Mouse (Mus musculus): ENCODE measurements around the gene Epha1.
A peak's percentile ranks its signal among the peaks of the same experiment; 100 is the strongest.

Epha1 gene

DNA sequence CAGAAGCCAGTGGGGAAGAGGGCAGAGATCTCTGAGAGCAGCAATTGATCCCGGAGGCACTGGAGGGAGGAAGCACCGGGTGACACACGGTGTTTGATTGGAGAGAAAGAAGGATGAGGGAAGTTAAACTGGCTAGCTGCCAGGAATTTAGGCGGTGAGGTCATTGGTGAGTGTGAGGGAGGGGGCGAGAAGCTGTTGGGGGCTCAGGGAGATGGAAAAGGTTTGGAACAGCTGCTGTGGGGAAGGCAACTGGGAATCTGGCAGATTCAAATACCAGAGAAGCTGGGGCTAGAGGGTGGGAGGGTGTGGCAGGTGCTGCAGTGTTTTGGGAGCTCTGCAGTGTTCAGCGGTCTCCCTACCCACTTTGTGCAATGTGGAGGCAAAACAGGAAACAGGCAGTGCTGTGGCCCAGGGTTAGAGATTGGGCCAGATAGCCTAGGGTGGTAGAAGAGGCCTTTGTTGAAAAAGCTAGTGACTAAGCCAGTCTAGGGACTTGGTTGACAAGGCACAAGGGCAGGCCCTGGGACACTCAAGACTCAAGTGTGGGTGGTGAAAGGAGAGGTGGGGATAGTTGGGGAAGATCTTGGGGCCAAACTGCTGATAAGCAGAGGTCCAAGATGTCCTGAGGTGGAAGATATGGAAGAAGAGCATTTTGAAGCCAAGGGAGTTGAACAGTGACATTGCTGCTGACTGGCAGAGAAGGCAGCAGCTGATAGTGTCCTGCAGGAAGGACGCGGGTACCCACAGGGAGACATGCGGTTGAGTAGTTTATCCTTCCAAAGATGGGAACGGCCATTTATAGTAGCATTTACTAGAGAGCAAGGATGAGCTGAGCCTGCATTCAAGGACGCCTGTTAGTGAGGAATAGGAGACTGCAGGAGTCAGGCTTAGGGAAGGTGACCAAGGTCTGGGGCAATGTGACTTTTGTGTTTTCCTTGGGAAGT, 18.7 kb downstream of the Epha1 start:
- DNase-seq (ENCODE audit: low read depth, low spot score): peak; percentile 13

DNA sequence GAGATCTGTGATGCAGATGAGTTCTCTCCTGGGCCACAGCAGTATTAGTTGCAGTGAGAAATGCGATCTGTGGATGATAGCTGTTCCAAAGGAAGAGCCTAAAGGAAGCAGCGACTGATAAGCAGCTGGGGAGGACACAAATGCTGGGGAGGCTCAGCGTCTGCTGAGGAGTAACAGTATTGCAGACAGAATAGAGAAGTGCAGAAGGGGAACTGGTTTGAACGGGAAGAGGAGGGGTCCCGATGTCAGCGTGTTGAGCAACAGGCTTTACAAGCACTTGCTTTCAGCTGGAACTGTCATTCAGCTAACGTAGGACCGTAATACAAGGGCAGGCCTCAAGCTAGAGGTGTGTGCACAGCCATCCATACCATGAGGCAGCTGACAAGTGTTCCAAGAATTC, 19.9 kb downstream of the Epha1 start:
- no peak for DNase-seq (ENCODE audit: low read depth, low spot score)

DNA sequence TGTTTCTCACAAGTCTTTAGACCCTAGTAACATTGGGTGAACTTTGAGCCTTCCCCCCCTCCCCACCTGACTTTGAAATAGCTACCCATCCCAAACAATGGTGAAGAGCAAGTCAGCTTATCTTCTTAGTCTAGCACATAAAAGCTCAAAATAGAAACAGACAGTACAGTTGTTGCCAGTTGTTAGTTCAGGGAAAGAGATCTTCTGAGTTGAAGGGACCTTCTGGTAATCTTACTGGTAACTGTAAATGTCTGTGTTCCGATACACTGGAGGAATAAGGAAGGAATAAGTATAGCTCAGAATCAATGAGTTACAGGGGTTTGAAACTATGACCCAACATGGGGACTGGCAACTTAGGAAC, 20.6 kb downstream of the Epha1 start:
- DNase-seq (ENCODE audit: low read depth, low spot score): no peak

DNA sequence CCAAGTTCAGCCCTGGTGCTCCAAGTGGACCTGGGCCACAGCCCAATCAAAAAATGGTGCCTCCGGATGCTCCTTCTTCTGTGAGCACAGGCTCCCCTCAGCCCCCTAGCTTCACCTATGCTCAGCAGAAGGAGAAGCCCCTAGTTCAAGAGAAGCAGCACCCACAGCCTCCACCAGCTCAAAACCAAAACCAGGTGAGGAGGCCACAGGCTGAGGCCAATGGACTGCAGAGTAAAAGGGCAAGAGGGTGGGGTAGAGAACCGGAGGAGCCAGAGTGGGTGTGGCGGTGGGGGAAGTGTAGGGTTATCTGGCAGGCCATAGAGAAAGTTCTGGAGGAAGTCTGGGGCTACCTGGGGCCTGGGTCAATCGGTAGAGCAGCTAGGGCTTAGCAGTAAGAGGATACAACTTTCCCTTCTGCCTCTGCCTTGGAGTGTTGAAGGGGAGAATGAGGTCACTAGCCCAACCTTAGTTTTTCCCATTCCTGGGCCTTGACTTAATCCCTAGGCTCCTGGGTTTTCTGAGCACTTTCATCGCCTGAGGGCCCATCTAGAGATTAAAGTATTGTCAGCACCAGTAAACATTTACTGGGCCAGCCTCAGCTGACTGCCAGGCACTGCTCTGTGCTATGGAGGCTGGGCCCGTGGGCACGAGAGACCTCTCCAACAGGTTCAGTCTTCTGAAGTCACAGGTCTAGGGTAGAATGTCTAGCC, 21.1 kb downstream of the Epha1 start:
- no peak for DNase-seq (ENCODE audit: low read depth, low spot score)

DNA sequence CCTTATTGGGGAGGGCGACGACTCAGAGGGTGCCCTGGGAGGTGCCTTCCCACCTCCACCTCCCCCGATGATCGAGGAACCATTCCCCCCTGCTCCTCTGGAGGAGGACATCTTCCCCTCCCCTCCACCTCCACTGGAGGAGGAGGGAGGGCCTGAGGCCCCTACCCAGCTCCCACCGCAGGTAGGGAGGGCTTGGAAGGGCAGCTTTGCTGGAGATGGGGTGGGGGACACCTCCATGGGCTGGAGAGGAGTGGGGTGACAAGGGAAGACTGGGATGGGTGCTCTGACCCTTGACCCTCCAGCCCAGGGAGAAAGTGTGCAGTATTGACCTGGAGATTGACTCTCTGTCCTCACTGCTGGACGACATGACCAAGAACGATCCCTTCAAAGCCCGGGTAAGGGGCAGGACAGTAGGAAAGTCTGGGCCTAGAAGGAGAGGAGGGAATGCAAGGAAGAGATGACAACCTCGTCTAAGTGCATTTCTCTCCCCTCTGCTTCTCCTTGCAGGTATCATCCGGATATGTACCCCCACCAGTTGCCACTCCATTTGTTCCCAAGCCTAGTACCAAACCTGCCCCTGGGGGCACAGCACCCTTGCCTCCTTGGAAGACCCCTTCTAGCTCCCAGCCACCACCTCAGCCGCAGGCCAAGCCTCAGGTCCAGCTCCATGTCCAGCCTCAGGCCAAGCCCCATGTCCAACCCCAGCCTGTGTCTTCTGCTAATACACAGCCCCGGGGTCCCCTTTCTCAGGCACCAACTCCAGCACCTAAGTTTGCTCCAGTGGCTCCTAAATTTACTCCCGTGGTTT, 21.9 kb downstream of the Epha1 start:
- no peak for DNase-seq (ENCODE audit: low read depth, low spot score)

DNA sequence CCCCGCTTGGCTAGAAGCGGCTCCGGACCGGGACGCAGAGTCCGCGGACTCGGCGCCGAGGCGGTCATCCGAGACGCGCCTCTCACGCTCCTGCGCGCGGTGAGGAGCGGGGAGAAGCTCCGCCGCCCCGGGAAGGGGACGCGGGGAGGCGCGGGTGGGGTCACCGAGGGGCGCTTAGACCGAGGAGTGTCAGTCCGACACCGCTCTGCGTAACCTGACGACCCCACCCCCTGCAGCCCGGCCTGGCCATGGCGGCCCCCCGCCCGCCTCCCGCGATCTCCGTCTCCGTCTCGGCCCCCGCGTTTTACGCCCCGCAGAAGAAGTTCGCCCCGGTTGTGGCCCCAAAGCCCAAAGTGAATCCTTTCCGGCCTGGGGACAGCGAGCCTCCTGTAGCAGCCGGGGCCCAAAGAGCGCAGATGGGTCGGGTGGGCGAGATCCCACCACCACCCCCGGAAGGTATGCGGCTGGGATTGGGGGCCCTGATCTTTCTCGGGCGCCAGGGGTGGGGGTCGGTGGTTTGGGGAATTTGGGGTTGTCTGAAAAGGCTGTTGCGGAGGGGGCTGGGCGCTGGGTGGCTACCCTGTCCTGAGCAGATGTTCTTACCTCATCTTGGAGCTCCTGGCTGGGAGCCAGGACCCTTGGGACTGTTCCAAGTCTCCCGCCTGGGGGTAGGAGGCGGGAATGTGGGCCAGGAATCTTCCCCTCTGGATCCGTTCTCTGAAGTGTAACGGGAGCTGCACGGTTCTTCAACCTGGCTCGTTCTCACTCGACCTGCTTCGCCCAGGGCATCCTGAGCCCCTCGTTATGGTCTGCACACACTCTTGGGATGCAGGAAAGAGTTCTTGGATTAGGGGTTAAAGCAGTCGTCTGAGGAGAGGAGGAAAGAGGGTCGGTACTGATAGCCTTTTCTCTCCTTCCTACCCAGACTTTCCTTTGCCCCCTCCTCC, 22.8 kb downstream of the Epha1 start:
- peak; percentile 77 for DNase-seq (ENCODE audit: low read depth, low spot score)

DNA sequence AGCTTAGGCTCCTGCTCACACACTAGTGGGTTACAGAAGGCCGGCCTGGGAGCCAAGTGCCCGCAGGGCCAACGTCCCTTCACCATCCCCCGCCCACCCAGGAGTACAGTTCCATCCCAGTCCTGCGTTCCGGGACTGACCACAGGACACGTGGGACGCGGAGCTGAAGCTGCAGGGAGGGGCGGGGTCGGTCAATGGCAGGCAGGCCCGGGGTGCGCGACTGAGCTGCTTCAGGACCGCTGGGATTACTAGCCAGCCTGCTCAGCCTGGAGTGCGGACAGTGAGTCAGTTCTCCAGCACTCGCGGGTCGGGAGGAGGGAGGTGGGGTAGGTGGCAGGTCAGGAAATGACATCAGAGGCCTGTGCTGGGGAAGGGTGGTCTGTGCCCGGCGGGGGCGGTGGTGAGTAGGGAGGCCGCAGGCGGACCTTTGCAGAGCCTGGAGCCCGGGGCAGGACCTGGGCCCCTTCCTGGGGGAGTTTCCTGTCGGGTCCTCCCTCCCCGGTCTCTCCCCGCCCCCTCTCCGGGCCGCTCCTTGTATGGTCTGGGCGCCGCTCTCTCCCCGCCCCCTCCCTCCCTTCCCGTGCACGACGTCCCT, 23.5 kb downstream of the Epha1 start, which contains the start of gene Zyx:
Gene Zyx, plus strand, starts transcription at position 205 of the 595 bp plus-strand sequence.
- DNase-seq (ENCODE audit: low read depth, low spot score): peak; percentile 92

DNA sequence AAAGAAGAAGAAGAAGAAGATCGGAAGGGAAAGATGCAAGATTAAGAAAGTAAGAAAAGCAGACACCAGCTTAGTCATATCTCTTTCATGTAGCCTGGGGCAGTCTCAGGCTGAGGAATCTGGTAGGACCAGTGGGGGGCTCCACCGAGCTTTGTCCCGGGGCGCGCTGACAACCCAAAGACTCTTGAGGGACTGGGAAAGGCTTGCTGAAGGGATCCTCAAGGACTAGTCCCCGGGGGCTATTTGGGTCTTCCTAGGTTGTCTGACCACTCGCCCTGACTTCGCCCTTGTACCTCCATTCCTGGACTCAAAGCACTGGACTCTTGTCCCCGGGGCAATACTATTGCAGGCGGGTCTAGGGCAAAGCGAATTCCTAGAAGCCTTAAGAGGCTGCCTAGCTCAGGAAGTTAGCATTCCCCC, 24.1 kb downstream of the Epha1 start:
- peak; percentile 74 for DNase-seq (ENCODE audit: low read depth, low spot score)

DNA sequence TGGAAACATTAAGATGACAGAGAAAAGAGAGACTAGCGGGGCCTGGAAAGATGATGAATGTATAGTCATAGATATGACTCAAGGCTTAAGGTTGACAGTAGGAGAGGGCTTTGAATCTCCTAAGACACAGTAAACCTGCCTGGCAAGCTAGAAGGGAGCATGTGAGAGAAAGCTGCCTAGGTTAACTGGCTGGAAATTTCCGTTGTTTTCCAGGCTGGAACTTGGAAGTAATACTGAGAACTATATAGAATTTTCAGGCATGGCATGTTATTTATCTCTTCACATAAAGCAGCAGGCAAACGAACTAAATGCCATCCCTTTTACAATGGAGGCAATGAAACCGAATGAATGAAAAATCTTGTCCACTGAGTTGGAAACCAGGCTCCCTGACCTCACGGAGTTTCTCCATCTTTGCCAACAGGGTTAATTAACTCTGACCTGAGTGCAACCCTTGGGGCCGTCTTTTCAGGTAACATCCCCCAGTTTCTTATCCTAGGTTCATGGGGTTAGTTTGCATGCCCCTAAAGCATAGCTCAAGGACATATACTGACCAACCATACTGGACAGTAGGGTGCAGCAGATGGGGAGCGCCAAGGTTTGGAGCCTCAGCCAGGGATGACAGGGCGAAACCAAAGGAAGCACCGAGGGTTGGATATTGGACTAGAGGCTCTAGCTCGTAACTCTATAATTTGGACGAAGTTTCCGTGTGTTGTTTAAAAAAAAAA, 24.6 kb downstream of the Epha1 start:
- no peak for DNase-seq (ENCODE audit: low read depth, low spot score)

DNA sequence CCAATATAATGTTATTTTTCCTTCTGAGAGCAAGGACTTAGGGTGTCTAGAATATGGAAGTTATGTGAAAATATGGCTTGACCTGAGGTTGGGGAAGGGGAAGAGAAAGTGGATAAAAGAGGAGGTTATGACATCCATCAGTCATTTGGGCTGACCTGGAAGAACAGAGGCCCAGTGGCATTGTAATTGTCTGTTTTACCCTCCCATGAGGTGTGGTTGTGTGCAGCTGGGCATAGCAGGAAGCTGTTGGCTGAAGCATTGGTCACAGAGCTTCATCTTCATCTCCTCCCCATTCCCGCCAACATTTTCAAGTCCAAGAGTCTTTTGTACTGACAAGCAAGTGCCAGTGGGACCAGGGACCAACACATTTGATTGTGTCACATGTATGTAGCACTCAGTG, 28.8 kb downstream of the Epha1 start:
- DNase-seq (ENCODE audit: low read depth, low spot score): no peak

DNA sequence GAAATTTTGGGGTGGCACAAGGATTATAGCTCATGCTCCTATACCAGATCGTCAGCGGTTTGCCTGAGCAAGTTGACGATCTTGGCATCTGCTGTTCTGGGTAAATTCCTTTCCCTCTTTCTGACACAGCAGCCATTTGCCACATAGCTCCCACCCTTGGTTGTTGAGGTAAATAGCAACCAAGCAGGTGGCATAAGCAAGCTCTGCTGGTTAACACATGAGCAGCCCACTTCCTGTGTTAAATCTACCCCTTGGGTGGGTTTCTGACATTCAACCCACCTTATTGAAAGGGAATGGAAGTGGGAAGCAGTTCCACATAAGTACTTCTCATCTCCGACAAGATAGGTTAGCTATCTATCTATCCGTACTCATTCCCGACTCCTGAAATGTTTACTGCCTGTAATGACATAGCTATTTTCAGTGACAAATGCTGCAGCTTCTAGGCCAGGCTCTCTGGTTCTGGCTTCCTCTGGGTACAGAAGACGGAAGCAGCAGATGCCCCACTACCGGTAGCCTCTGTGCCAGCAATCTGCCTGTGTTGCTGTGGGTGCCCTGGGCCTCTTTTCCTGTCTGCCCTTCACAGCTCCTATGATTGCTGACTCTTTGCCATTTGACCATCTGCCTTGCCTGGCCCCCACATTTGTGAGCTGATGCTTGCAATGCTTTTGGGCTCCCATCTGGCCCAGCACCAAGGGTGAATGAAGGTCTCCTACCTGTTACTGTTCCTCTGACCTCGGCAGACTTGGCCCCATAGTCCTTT, 29.5 kb downstream of the Epha1 start:
- no peak for DNase-seq (ENCODE audit: low read depth, low spot score)

DNA sequence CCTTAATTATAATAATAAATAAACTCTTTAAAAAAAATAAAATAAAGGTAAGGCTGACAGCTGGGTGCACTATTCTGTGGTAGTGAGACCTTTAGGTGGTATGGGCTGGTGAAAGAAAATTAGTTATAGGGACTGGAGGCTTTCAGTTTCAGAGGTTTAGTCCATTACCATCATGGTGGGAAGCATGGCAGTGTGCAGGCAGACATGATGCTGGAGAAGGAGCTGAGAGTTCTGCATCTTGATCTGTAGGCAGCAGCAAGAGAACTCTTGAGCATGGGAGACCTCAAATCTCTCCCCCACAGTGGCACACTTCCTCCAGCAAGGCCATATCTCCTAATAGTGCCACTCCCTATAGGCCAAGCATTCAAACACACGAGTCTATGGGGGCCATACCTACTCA, 30.9 kb downstream of the Epha1 start:
- no peak for DNase-seq (ENCODE audit: low read depth, low spot score)

DNA sequence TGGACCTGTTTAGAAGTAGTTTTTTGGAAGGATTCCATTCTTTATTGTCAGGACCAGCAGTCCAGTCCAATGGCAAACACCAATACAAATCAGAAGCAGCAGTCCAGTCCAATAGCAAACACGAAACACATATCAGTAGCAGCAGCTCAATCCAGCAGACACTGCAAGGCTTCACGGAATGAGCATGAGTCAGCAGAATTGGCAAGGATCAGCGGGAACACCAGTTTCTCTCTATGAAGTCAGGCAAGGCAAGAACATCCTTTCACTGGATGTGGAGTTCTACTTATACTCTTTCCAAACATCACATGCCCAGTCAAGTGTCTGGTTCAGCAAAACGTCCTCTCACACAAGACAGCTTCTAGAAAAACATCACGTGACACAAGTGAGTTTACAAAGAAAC, 33.1 kb downstream of the Epha1 start:
- peak; percentile 47 for DNase-seq (ENCODE audit: low read depth, low spot score)

DNA sequence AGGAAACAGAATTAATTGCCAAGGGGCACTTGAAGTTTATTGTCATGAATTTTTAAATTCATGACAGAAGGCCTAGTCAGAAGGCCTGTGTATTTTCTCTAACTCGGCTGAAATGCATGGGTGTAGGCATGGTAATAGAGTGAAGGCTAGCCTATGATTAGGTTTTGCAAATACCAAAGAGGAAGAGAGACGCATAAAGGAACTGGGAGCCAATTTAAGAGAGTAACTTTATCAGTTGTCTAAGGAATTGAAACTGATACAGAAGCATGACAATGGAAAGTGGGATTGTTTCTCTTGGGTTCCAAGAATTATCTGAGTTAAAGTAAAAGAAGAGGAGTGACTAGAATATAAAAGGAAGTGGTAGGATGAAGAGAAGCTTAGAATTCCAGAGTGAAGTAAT, 33.9 kb downstream of the Epha1 start:
- no peak for DNase-seq (ENCODE audit: low read depth, low spot score)

DNA sequence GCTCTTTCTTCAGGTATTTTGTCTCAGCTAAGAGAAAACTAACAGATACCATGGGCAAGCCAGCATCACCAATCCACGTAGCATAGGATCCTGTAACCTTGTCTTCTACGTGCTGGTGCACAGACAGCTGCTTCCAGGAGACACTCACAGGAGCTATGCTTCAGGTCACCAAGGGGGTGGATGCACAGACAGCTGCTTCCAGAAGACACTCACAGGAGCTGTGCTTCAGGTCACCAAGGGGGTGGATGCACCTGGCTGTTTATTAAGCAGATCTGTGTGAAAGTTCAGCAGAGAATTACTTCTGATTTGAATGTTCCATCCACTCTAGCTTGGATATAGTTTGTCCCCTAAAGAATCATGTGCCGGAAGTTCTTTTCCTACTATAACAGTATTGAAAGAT, 42.1 kb downstream of the Epha1 start:
- no peak for DNase-seq (ENCODE audit: low read depth, low spot score)

DNA sequence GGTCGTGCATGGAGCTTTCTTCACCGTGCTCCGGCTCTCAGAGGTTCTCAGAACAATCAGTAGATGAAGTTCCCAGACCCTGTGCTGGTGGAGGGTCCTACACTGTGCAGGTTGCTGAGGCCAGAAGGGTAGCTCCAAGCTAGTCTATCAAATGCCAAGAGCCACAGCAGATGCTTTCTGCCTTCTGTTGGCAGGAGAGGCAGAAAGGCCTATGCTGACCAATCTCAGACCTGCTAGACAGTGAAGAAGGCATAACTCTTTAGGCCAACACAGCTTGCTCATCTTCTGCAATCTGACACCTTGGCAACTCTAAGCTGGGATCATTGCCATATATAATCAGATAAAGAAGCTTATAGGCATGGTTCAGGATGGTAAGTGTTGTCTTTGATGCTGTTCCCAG, 42.9 kb downstream of the Epha1 start:
- no peak for DNase-seq (ENCODE audit: low read depth, low spot score)

DNA sequence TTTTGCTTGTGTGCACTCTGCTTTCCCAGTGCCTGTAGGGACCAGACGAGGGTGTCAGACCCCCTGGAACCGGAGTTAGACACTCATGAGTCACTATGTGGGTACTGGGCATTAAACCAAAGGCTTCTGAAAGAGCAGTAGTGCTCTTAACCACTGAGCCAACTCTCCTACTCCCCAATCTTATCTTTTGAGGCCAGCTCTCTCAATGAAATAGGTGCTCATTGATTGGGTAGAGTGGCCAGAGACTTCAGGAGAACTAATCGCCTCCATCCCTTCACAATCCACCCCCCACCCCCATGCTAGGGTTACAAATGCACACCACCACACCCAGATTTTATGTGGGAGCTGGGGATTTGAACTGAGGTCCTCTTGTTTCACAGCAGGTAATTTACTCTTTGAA, 44.3 kb downstream of the Epha1 start:
- no peak for DNase-seq (ENCODE audit: low read depth, low spot score)

DNA sequence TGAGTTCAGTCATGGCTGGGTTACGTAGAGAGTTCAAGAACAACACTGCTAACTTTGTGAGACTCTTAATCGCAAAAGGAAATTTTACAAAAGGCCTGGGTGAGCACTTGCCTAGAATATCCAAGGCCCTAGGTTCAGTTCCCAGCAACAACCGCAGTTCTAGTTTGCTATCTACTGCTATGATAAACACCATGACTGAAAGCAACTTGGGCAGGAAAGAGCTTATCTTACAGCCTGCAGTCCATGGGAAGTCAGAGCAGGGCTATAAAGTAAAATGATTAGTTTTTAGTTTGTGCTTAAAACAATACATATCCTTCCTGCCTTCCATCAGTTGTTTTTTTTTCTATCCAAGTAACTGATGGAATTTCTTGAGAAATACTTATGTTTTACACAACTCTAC, 46.6 kb downstream of the Epha1 start:
- DNase-seq (ENCODE audit: low read depth, low spot score): no peak

DNA sequence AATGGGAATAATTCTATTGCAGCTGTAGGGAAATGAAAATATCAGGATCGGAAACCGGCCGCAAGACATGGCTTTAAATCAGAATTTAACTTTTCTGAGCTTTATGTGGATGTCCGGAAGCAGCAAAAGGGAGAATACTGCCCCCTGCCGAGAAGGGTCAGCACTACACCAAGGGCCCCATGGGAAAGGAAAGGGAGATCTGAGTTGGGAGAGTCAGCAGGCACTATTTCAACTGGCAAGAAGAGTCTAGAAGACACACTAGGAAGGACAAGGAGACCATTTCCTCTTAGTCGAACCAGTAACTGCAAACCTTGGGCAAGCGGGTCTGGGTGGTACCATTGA, 47.8 kb downstream of the Epha1 start:
- DNase-seq (ENCODE audit: low read depth, low spot score): peak; percentile 67
